Mouse (Mus musculus) liver, embryonic 15.5 days (tissue): ENCODE results near the gene Ypel5. TPM values are rescaled to one million over a fixed set of nuclear protein-coding genes. Genes with fewer than 3 reads are reported as not detected.

Experiments
- ATAC-seq: fragments of 200-750 bp; cut with Nextera tagmentation; 2 replicates; pipeline ENCODE4 v1.8.0; 2017; ENCODE audit warnings: moderate number of reproducible peaks, mild to moderate bottlenecking, moderate library complexity; ENCODE audit not compliant: insufficient read depth
- H3K27ac ChIP-seq: fragments of 300-500 bp; sonication (generic); replicated peaks from 2 replicates; pipeline ENCODE4 v1.5.1; 2015; ENCODE audit warnings: mild to moderate bottlenecking, inconsistent platforms
- H3K27me3 ChIP-seq: fragments of 300-500 bp; sonication (generic); 2 replicates; pipeline ENCODE4 v1.6.1; 2015; ENCODE audit warnings: mild to moderate bottlenecking, inconsistent platforms
- H3K36me3 ChIP-seq: fragments of 300-500 bp; sonication (generic); replicated peaks from 2 replicates; pipeline ENCODE4 v1.6.1; 2015; ENCODE audit warnings: moderate library complexity, mild to moderate bottlenecking, inconsistent platforms
- H3K4me1 ChIP-seq: fragments of 300-500 bp; sonication (generic); replicated peaks from 2 replicates; pipeline ENCODE4 v1.6.1; 2015; ENCODE audit warnings: inconsistent platforms
- H3K4me2 ChIP-seq: fragments of 300-500 bp; sonication (generic); 2 replicates; pipeline ENCODE4 v1.6.1; 2015; ENCODE audit warnings: moderate library complexity, mild to moderate bottlenecking, inconsistent platforms
- H3K4me3 ChIP-seq: fragments of 300-500 bp; sonication (generic); replicated peaks from 2 replicates; pipeline ENCODE4 v1.5.1; 2015; ENCODE audit warnings: mild to moderate bottlenecking, inconsistent platforms
- H3K9ac ChIP-seq: fragments of 300-500 bp; sonication (generic); 2 replicates; pipeline ENCODE4 v1.6.1; 2015; ENCODE audit warnings: moderate library complexity, mild to moderate bottlenecking, inconsistent platforms
- H3K9me3 ChIP-seq: fragments of 300-500 bp; sonication (generic); replicated peaks from 2 replicates; pipeline ENCODE4 v1.6.1; 2016; ENCODE audit warnings: inconsistent platforms
- WGBS: fragments of 180-500 bp; shearing (Covaris S2); methylation state at CpG from one replicate; pipeline ENCODE4 v1.1.7; 2015; ENCODE audit warnings: mixed read lengths; ENCODE audit not compliant: insufficient replicate concordance; 5-methylcytosine and 5-hydroxymethylcytosine counted together
- polyA plus RNA-seq: library from polyadenylated mRNA; unstranded; fragments of >200 nt; fragmentation: Nextera tagmentation; extraction: Ambion mirVana; gene quantifications from 2 replicates; pipeline ENCODE4 v1.2.1, GENCODE M21; 2015

Gene Ypel5
- polyA plus RNA-seq, 1 experiment from 2014 or later, result 87.6 TPM

DNA sequence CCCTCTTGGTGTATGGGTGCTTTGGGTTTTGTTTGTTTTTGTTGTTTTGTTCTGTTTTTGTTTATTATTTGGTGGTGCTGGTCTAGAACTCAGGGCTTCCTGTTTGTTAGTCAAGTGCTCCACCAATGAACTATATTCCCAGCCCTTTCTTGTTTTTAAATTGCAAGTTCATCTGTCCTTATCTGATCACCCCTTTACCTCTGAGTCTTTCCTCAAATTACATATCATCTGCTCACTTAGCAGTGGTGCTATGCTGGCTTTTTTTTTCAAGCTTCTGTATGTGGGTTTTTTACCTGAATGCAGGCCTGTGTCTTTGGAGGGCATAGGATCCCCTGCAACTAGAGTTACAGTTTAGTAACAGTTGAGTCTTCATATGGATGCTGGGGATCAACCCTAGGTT, 9.3 kb downstream of the Ypel5 start:
- H3K27me3 ChIP-seq, result no peaks in the 10 kb centered on the region
- peaks cover 53% of the 10 kb centered on the region for H3K36me3 ChIP-seq
- H3K4me1 ChIP-seq, result peaks cover 14% of the 10 kb centered on the region; the same call in 1 of the 2 replicates
- H3K4me2 ChIP-seq, result no peak overlapping the region
- H3K27ac ChIP-seq, result no peak overlapping the region
- H3K9me3 ChIP-seq, result no peaks in the 10 kb centered on the region
- no peak overlapping the region for H3K9ac ChIP-seq
- H3K4me3 ChIP-seq, result no peak overlapping the region
- ATAC-seq, result no peak

GRCm38 (mm10) chr17:72855298-72855697, 19.0 kb downstream of the Ypel5 start:
- Histone ChIP-seq H3K4me2 (no peak overlapping the region), H3K9ac (no peak overlapping the region), H3K27me3 (no peaks in the 10 kb centered on the region), H3K4me1 (no peaks in the 10 kb centered on the region), H3K36me3 (peaks cover 9% of the 10 kb centered on the region), H3K27ac (no peak overlapping the region), H3K9me3 (no peaks in the 10 kb centered on the region), H3K4me3 (no peak overlapping the region)
- no peak for ATAC-seq
- WGBS, result 57% methylated on average over 1 of the region's 1 CpGs

- Histone ChIP-seq H3K27me3 (no peaks in the 10 kb centered on the region), H3K4me3 (no peak overlapping the region), H3K36me3 (no peaks in the 10 kb centered on the region), H3K4me2 (no peak overlapping the region), H3K9me3 (no peaks in the 10 kb centered on the region), H3K27ac (no peak overlapping the region), H3K4me1 (no peaks in the 10 kb centered on the region), H3K9ac (no peak overlapping the region)
- no peak for ATAC-seq
- 39% methylated on average over 13 of the region's 13 CpGs for WGBS
These were observed 21.7 kb downstream of the Ypel5 start for GRCm38 (mm10) chr17:72857677-72858633.

- H3K9ac ChIP-seq, result no peak overlapping the region
- H3K4me1 ChIP-seq, result no peaks in the 10 kb centered on the region
- no peaks in the 10 kb centered on the region for H3K9me3 ChIP-seq
- no peak for ATAC-seq
- no peak overlapping the region for H3K27ac ChIP-seq
- H3K4me3 ChIP-seq, result no peak overlapping the region
- H3K36me3 ChIP-seq, result no peaks in the 10 kb centered on the region
- no peaks in the 10 kb centered on the region for H3K27me3 ChIP-seq
- H3K4me2 ChIP-seq, result no peak overlapping the region
- 67% methylated on average over 10 of the region's 10 CpGs for WGBS
These were observed 27.0 kb downstream of the Ypel5 start for GRCm38 (mm10) chr17:72863226-72863625.

DNA sequence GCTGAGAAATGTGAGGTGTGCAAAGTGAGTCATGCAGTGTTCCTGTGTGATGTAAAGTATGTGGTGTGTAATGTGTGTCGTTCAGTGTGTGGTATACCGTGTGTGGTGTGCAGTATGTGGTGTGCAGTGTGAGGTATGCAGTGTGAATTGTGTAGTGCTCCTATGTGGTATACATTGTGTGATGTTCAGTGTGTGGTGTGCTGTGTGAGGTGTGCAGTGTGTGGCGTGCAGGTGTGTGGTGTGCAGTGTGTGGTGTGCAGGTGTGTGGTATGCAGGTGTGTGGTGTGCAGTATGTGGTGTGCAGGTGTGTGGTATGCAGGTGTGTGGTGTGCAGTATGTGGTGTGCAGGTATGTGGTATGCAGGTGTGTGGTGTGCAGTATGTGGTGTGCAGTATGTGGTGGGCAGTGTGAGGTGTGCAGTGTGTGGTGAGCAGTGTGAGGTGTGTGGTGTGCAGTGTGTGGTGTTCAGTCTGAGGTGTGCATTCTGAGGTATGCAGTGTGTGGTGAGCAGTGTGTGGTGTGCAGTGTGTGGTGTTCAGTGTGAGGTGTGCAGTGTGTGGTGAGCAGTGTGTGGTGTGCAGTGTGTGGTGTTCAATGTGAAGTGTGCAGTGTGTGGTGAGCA, 30.5 kb downstream of the Ypel5 start:
- Histone ChIP-seq H3K4me1 (no peaks in the 10 kb centered on the region), H3K4me2 (no peak overlapping the region), H3K9me3 (no peaks in the 10 kb centered on the region), H3K9ac (no peak overlapping the region), H3K27ac (no peak overlapping the region), H3K4me3 (no peak overlapping the region), H3K36me3 (no peaks in the 10 kb centered on the region), H3K27me3 (no peaks in the 10 kb centered on the region)
- no peak for ATAC-seq
- 54% methylated on average over 3 of the region's 3 CpGs for WGBS

- Histone ChIP-seq H3K4me3 (no peak overlapping the region), H3K27me3 (no peaks in the 10 kb centered on the region), H3K9ac (no peak overlapping the region), H3K27ac (no peak overlapping the region), H3K36me3 (no peaks in the 10 kb centered on the region), H3K9me3 (no peaks in the 10 kb centered on the region), H3K4me1 (no peaks in the 10 kb centered on the region), H3K4me2 (no peak overlapping the region)
- WGBS, result 62% methylated on average over 2 of the region's 2 CpGs
- ATAC-seq, result no peak
These were observed 31.9 kb downstream of the Ypel5 start for GRCm38 (mm10) chr17:72868181-72868580.

DNA sequence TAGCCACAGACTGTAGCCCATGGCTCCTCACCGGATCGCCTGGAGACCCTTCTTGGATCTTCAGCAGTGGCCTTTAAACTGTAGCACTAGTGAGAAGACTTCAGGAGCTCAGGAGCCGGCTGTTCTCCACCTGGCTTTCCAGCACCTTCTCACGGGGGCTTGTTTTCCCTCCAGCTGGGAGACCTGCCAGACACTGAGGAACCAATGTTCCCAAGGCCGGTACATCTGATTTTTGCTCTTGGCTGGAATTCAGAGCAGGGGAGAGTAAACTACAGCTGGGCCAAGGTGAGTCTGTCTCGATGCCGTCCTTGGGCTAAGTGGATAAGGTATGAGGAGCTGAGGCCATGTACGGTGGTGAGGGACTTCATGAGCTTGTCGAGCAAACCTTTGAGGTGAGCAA, 42.7 kb downstream of the Ypel5 start:
- H3K4me3 ChIP-seq, result no peak overlapping the region
- no peaks in the 10 kb centered on the region for H3K27me3 ChIP-seq
- H3K36me3 ChIP-seq, result no peaks in the 10 kb centered on the region
- H3K4me1 ChIP-seq, result no peaks in the 10 kb centered on the region
- H3K4me2 ChIP-seq, result no peak overlapping the region
- no peak overlapping the region for H3K27ac ChIP-seq
- no peaks in the 10 kb centered on the region for H3K9me3 ChIP-seq
- WGBS, result 70% methylated on average over 9 of the region's 9 CpGs
- no peak for ATAC-seq
- H3K9ac ChIP-seq, result no peak overlapping the region

DNA sequence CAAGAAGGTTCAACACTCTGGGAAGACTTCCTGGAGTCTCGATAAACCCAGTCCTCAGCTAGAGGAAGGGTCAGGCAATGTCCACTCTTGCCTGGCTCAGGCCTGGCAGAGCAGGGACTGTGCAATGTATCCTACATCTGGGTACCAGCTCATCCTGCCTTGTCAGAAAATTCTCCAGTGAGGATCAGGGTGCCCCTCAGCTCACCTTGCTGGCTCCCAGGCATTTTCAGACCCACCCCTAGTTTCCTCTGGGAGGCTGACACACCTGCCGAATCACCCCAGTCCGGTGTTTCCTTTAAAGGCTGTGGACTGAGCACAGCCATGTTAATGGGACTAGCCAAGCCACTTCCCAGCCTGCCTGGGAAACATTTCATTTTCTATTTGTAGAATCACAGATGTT, 43.9 kb downstream of the Ypel5 start:
- WGBS, result 48% methylated on average over 3 of the region's 3 CpGs
- H3K4me2 ChIP-seq, result no peak overlapping the region
- no peaks in the 10 kb centered on the region for H3K9me3 ChIP-seq
- no peak overlapping the region for H3K27ac ChIP-seq
- no peaks in the 10 kb centered on the region for H3K27me3 ChIP-seq
- ATAC-seq, result no peak
- no peak overlapping the region for H3K9ac ChIP-seq
- H3K4me1 ChIP-seq, result no peaks in the 10 kb centered on the region
- H3K36me3 ChIP-seq, result no peaks in the 10 kb centered on the region
- no peak overlapping the region for H3K4me3 ChIP-seq

- Histone ChIP-seq H3K27me3 (no peaks in the 10 kb centered on the region), H3K36me3 (no peaks in the 10 kb centered on the region), H3K4me2 (no peak overlapping the region), H3K4me1 (no peaks in the 10 kb centered on the region), H3K9ac (no peak overlapping the region), H3K4me3 (no peak overlapping the region), H3K27ac (no peak overlapping the region), H3K9me3 (no peaks in the 10 kb centered on the region)
- WGBS, result 54% methylated on average over 3 of the region's 3 CpGs
- ATAC-seq, result no peak
These were observed 44.8 kb downstream of the Ypel5 start for GRCm38 (mm10) chr17:72881051-72881450.

GRCm38 (mm10) chr17:72881804-72882203, 45.6 kb downstream of the Ypel5 start:
- Histone ChIP-seq H3K9me3 (no peaks in the 10 kb centered on the region), H3K4me2 (no peak overlapping the region), H3K27me3 (no peaks in the 10 kb centered on the region), H3K27ac (no peak overlapping the region), H3K4me3 (no peak overlapping the region), H3K9ac (no peak overlapping the region), H3K4me1 (no peaks in the 10 kb centered on the region), H3K36me3 (no peaks in the 10 kb centered on the region)
- ATAC-seq, result no peak
- 41% methylated on average over 1 of the region's 1 CpGs for WGBS

GRCm38 (mm10) chr17:72889556-72890397, 53.5 kb downstream of the Ypel5 start:
- no peak overlapping the region for H3K4me2 ChIP-seq

More at GRCm38 (mm10) chr17:72889556-72890397, 53.5 kb downstream of the Ypel5 start:
- H3K9ac ChIP-seq, result no peak overlapping the region
- no peak overlapping the region for H3K4me3 ChIP-seq
- no peak overlapping the region for H3K27ac ChIP-seq
- H3K27me3 ChIP-seq, result no peaks in the 10 kb centered on the region
- WGBS, result 23% methylated on average over 20 of the region's 20 CpGs
- no peak for ATAC-seq
- no peaks in the 10 kb centered on the region for H3K36me3 ChIP-seq
- no peaks in the 10 kb centered on the region for H3K4me1 ChIP-seq
- no peaks in the 10 kb centered on the region for H3K9me3 ChIP-seq
